Mouse (Mus musculus) heart, adult 18-20 months (tissue): Measurements from ENCODE around the gene Dclk2. TPM values are rescaled to one million over a fixed set of nuclear protein-coding genes. Genes with fewer than 3 reads are reported as not detected.

Experiments
- DNase-seq, 2 experiments: peaks; one replicate each; pipeline ENCODE4 v3.0.0; 2021 to 2022; ENCODE audit warnings: mixed read lengths in 1 of 2
- total RNA-seq, 2 experiments: library from RNA; stranded (reverse); gene quantifications; 2 replicates each; pipeline ENCODE4 v1.2.3; 2021

Gene Dclk2
- total RNA-seq, 2 experiments from 2014 or later = 0.99 to 1.3 TPM

- DNase-seq = no peak
Observed at GRCm38 (mm10) chr3:86797871-86798460, 122.7 kb downstream of the Dclk2 start.

- DNase-seq = no peak
Observed at GRCm38 (mm10) chr3:86796716-86797115, 123.9 kb downstream of the Dclk2 start.

GRCm38 (mm10) chr3:86793720-86794191 lies 126.9 kb downstream of the Dclk2 start:
- DNase-seq = peak; percentile 26 to 72

GRCm38 (mm10) chr3:86793264-86793663 lies 127.4 kb downstream of the Dclk2 start:
- no peak for DNase-seq

GRCm38 (mm10) chr3:86789752-86790151 lies 130.9 kb downstream of the Dclk2 start:
- peak in 1 of 2 experiments; percentile 33 for DNase-seq

GRCm38 (mm10) chr3:86788711-86789110 lies 131.9 kb downstream of the Dclk2 start:
- DNase-seq = peak; percentile 54 to 78

- DNase-seq = no peak
Observed at GRCm38 (mm10) chr3:86787423-86788123, 133.1 kb downstream of the Dclk2 start.

- DNase-seq = peak; percentile 77 to 87
Observed at GRCm38 (mm10) chr3:86786845-86787351, 133.8 kb downstream of the Dclk2 start.

GRCm38 (mm10) chr3:86786280-86786679 lies 134.4 kb downstream of the Dclk2 start:
- no peak for DNase-seq

GRCm38 (mm10) chr3:86784930-86785329 lies 135.7 kb downstream of the Dclk2 start:
- DNase-seq = no peak

GRCm38 (mm10) chr3:86784051-86784450 lies 136.6 kb downstream of the Dclk2 start:
- DNase-seq = no peak

- DNase-seq = no peak
Observed at GRCm38 (mm10) chr3:86779704-86780103, 140.9 kb downstream of the Dclk2 start.

GRCm38 (mm10) chr3:86775444-86775828 lies 145.2 kb downstream of the Dclk2 start:
- no peak for DNase-seq

- DNase-seq = peak in 1 of 2 experiments; percentile 42
Observed at GRCm38 (mm10) chr3:86774566-86775443, 145.8 kb downstream of the Dclk2 start.

GRCm38 (mm10) chr3:86768969-86769368 lies 151.7 kb downstream of the Dclk2 start:
- no peak for DNase-seq

GRCm38 (mm10) chr3:86768553-86768952 lies 152.1 kb downstream of the Dclk2 start:
- no peak for DNase-seq

GRCm38 (mm10) chr3:86762456-86762855 lies 158.2 kb downstream of the Dclk2 start:
- no peak for DNase-seq

GRCm38 (mm10) chr3:86762036-86762415 lies 158.6 kb downstream of the Dclk2 start:
- DNase-seq = no peak

GRCm38 (mm10) chr3:86761095-86762035 lies 159.3 kb downstream of the Dclk2 start:
- DNase-seq = peak; percentile 59 to 71

GRCm38 (mm10) chr3:86760474-86760873 lies 160.2 kb downstream of the Dclk2 start:
- DNase-seq = no peak

- DNase-seq = no peak
Observed at GRCm38 (mm10) chr3:86759834-86760233, 160.8 kb downstream of the Dclk2 start.
